Mouse (Mus musculus): ENCODE data around the gene Pdyn. TPM values are rescaled to one million over a fixed set of nuclear protein-coding genes. Genes with fewer than 3 reads are reported as not detected.

The Pdyn gene
- polyA plus RNA-seq, 1 experiment from 2014 or later = 0.24 TPM

- 36% methylated on average over 10 of the region's 10 CpGs for WGBS
- Histone ChIP-seq H3K27ac (no peak overlapping the region), H3K9me3 (no peaks in the 10 kb centered on the region), H3K4me2 (no peak overlapping the region), H3K4me3 (no peak overlapping the region), H3K27me3 (no peaks in the 10 kb centered on the region), H3K4me1 (0 out of 2 replicates have a peak, but pooled peaks cover 9% of the 10 kb centered on the region), H3K36me3 (no peaks in the 10 kb centered on the region), H3K9ac (no peak overlapping the region)
- no peak for ATAC-seq (ENCODE audit: borderline replicate concordance, extremely low read depth, low FRiP score, low TSS enrichment)
Measured at GRCm38 (mm10) chr2:129686908-129687307, 12.7 kb downstream of the Pdyn start.

GRCm38 (mm10) chr2:129684014-129684413 is 15.6 kb downstream of the Pdyn start:
- no peak overlapping the region for H3K9ac ChIP-seq
- H3K4me1 ChIP-seq = 0 out of 2 replicates have a peak, but pooled peaks cover 9% of the 10 kb centered on the region
- ATAC-seq (ENCODE audit: borderline replicate concordance, extremely low read depth, low FRiP score, low TSS enrichment) = peak; percentile 86
- no peak overlapping the region for H3K27ac ChIP-seq
- 43% methylated on average over 4 of the region's 4 CpGs for WGBS
- H3K4me3 ChIP-seq = no peak overlapping the region
- H3K4me2 ChIP-seq = no peak overlapping the region
- no peaks in the 10 kb centered on the region for H3K9me3 ChIP-seq
- no peaks in the 10 kb centered on the region for H3K27me3 ChIP-seq
- no peaks in the 10 kb centered on the region for H3K36me3 ChIP-seq

- Histone ChIP-seq H3K36me3 (no peaks in the 10 kb centered on the region), H3K27me3 (no peaks in the 10 kb centered on the region; the same call in 1 of the 2 replicates), H3K9ac (no peak overlapping the region), H3K27ac (no peak overlapping the region), H3K4me3 (no peak overlapping the region), H3K4me2 (no peak overlapping the region), H3K4me1 (no peaks in the 10 kb centered on the region), H3K9me3 (no peaks in the 10 kb centered on the region)
- no peak for ATAC-seq (ENCODE audit: borderline replicate concordance, extremely low read depth, low FRiP score, low TSS enrichment)
- WGBS = 85% methylated on average over 3 of the region's 3 CpGs
Measured at GRCm38 (mm10) chr2:129680236-129680635, 19.4 kb downstream of the Pdyn start.

- no peak overlapping the region for H3K4me3 ChIP-seq
- no peaks in the 10 kb centered on the region; the same call in 1 of the 2 replicates for H3K27me3 ChIP-seq
- 65% methylated on average over 5 of the region's 5 CpGs for WGBS
- no peak overlapping the region for H3K27ac ChIP-seq
- H3K4me2 ChIP-seq = no peak overlapping the region
- no peak overlapping the region for H3K9ac ChIP-seq
- no peaks in the 10 kb centered on the region for H3K9me3 ChIP-seq
- H3K4me1 ChIP-seq = no peaks in the 10 kb centered on the region
- no peak for ATAC-seq (ENCODE audit: borderline replicate concordance, extremely low read depth, low FRiP score, low TSS enrichment)
- no peaks in the 10 kb centered on the region for H3K36me3 ChIP-seq
Measured at GRCm38 (mm10) chr2:129679066-129679465, 20.6 kb downstream of the Pdyn start.

- Histone ChIP-seq H3K4me2 (no peak overlapping the region), H3K4me1 (no peaks in the 10 kb centered on the region), H3K27ac (no peak overlapping the region), H3K9ac (no peak overlapping the region), H3K36me3 (no peaks in the 10 kb centered on the region), H3K9me3 (no peaks in the 10 kb centered on the region), H3K27me3 (no peaks in the 10 kb centered on the region; the same call in 1 of the 2 replicates), H3K4me3 (no peak overlapping the region)
- no peak for ATAC-seq (ENCODE audit: borderline replicate concordance, extremely low read depth, low FRiP score, low TSS enrichment)
- 42% methylated on average over 2 of the region's 2 CpGs for WGBS
Measured at GRCm38 (mm10) chr2:129677664-129678063, 22.0 kb downstream of the Pdyn start.

GRCm38 (mm10) chr2:129674935-129675634 is 24.6 kb downstream of the Pdyn start:
- H3K4me1 ChIP-seq = no peaks in the 10 kb centered on the region
- WGBS = 22% methylated on average over 13 of the region's 13 CpGs
- peak; percentile 52; the same call in 1 of the 2 replicates for ATAC-seq (ENCODE audit: borderline replicate concordance, extremely low read depth, low FRiP score, low TSS enrichment)

GRCm38 (mm10) chr2:129671911-129672310 is 27.7 kb downstream of the Pdyn start:
- Histone ChIP-seq H3K27me3 (no peaks in the 10 kb centered on the region), H3K9me3 (no peaks in the 10 kb centered on the region), H3K9ac (no peak overlapping the region), H3K4me2 (no peak overlapping the region), H3K4me1 (no peaks in the 10 kb centered on the region), H3K36me3 (no peaks in the 10 kb centered on the region), H3K27ac (no peak overlapping the region), H3K4me3 (no peak overlapping the region)
- ATAC-seq (ENCODE audit: borderline replicate concordance, extremely low read depth, low FRiP score, low TSS enrichment) = no peak
- 71% methylated on average over 4 of the region's 4 CpGs for WGBS

More at GRCm38 (mm10) chr2:129674935-129675634, 24.6 kb downstream of the Pdyn start:
- Histone ChIP-seq H3K4me3 (no peak overlapping the region), H3K27me3 (no peaks in the 10 kb centered on the region; the same call in 1 of the 2 replicates), H3K9me3 (no peaks in the 10 kb centered on the region), H3K27ac (no peak overlapping the region), H3K4me2 (no peak overlapping the region), H3K36me3 (no peaks in the 10 kb centered on the region), H3K9ac (no peak overlapping the region)

GRCm38 (mm10) chr2:129662484-129662883 is 37.2 kb downstream of the Pdyn start:
- Histone ChIP-seq H3K4me3 (no peak overlapping the region), H3K4me1 (no peaks in the 10 kb centered on the region), H3K9me3 (no peaks in the 10 kb centered on the region), H3K36me3 (no peaks in the 10 kb centered on the region), H3K27me3 (no peaks in the 10 kb centered on the region), H3K27ac (no peak overlapping the region), H3K9ac (no peak overlapping the region), H3K4me2 (no peak overlapping the region)
- WGBS = 48% methylated on average over 4 of the region's 4 CpGs
- ATAC-seq (ENCODE audit: borderline replicate concordance, extremely low read depth, low FRiP score, low TSS enrichment) = no peak

- H3K4me3 ChIP-seq = no peak overlapping the region
- 62% methylated on average over 6 of the region's 6 CpGs for WGBS
Measured at GRCm38 (mm10) chr2:129660020-129660419, 39.6 kb downstream of the Pdyn start.

GRCm38 (mm10) chr2:129658796-129659195 is 40.8 kb downstream of the Pdyn start:
- H3K4me1 ChIP-seq = no peaks in the 10 kb centered on the region
- H3K9ac ChIP-seq = no peak overlapping the region
- no peaks in the 10 kb centered on the region for H3K27me3 ChIP-seq
- no peak for ATAC-seq (ENCODE audit: borderline replicate concordance, extremely low read depth, low FRiP score, low TSS enrichment)
- H3K36me3 ChIP-seq = no peaks in the 10 kb centered on the region
- no peaks in the 10 kb centered on the region for H3K9me3 ChIP-seq
- H3K27ac ChIP-seq = no peak overlapping the region
- 71% methylated on average over 4 of the region's 4 CpGs for WGBS
- no peak overlapping the region for H3K4me2 ChIP-seq
- H3K4me3 ChIP-seq = no peak overlapping the region

More at GRCm38 (mm10) chr2:129660020-129660419, 39.6 kb downstream of the Pdyn start:
- Histone ChIP-seq H3K36me3 (no peaks in the 10 kb centered on the region), H3K9me3 (no peaks in the 10 kb centered on the region), H3K4me2 (no peak overlapping the region), H3K4me1 (no peaks in the 10 kb centered on the region), H3K27me3 (no peaks in the 10 kb centered on the region), H3K9ac (no peak overlapping the region), H3K27ac (no peak overlapping the region)
- ATAC-seq (ENCODE audit: borderline replicate concordance, extremely low read depth, low FRiP score, low TSS enrichment) = no peak

- Histone ChIP-seq H3K4me1 (no peaks in the 10 kb centered on the region), H3K4me2 (no peak overlapping the region), H3K4me3 (no peak overlapping the region), H3K9me3 (no peaks in the 10 kb centered on the region), H3K27ac (no peak overlapping the region), H3K27me3 (no peaks in the 10 kb centered on the region), H3K36me3 (no peaks in the 10 kb centered on the region), H3K9ac (no peak overlapping the region)
- ATAC-seq (ENCODE audit: borderline replicate concordance, extremely low read depth, low FRiP score, low TSS enrichment) = no peak
- WGBS = 86% methylated on average over 4 of the region's 4 CpGs
Measured at GRCm38 (mm10) chr2:129655033-129655432, 44.6 kb downstream of the Pdyn start.

GRCm38 (mm10) chr2:129654233-129654950 is 45.3 kb downstream of the Pdyn start:
- Histone ChIP-seq H3K4me2 (no peak overlapping the region), H3K4me1 (no peaks in the 10 kb centered on the region), H3K27ac (no peak overlapping the region), H3K27me3 (no peaks in the 10 kb centered on the region), H3K9me3 (no peaks in the 10 kb centered on the region), H3K9ac (no peak overlapping the region), H3K4me3 (no peak overlapping the region), H3K36me3 (no peaks in the 10 kb centered on the region)
- ATAC-seq (ENCODE audit: borderline replicate concordance, extremely low read depth, low FRiP score, low TSS enrichment) = no peak
- 86% methylated on average over 4 of the region's 4 CpGs for WGBS
